Mouse (Mus musculus): Measurements from ENCODE around the gene Gap43.

DNA sequence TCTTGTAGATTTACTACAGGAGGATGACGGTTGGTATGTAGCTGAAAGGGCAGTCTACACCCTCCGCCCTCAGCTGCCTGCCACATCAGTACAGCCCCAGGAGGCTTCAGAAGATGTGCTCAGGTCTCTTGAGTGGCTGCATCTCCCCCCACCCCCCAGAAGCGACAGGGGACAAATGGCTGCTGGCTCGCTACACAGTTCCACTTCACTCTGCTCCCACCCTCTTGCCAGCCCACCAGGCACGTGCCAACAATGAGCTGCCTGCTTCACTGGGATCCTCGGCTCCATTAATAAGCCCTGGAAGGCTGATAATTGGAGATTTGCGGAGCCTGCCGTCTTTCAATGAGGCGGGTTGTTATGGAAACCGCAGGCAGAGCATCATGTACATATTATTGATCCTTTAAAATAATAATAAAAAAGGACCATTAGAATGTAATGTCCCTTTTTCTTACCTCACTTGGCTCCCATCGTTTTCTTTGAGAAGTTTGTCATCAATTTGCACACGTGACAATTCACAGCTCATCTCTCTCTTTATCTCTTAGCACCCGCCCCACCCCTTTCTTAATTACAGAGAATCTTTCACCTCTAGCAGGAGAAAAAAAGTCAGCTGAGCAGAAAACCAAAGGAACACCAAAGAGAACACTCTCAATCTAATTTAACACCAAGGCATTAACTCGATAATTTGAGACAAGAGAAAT is 64.8 kb downstream of the Gap43 start:
- TF ChIP-seq GATA1 (IDR thresholded peaks at IDR 0.05; ENCODE audit: borderline replicate concordance, low read length) (no peak), FLI1 (IDR thresholded peaks at IDR 0.05; ENCODE audit: low read length) (no peak)

Data from megakaryocyte, embryonic 14.5 days (primary cell).